ENCODE assay signal across 14 mouse cellular contexts in the genomic region with DNA sequence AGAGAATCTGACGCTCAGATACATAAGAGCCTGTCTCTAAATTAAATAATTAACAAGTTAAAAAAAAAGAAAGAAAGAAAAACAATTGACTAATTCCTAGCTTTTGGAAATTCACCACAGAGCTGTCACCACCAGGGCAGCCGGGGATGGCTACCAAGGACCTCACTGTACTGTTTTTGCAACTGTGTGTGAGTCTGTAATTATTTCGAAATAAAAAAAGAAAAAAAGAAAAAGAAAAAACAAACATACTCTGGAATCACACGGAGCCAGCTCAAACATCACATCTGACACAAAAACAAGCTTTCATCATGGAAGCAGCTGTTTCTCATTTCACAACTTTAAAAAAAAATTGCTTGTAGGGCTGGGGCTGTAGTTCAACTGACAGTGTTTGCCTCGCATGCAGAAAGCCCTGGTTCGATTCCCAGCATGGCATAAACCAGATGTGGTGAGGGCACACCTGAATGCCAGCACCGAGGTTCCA.
DNase-seq lines count a peak whose midpoint lies in the region; ATAC-seq lines count a peak whose summit lies in the region.
"Had no signal": no experiment of that assay in that cellular context is flagged by ENCODE, and none has a peak within 500 bp of the region (broad histone marks: within the 10 kb centered on the region; RNA-seq: fewer than 3 reads in every experiment).

No protein-coding gene starts in this region.

- no peak overlapping the region for H3K4me2 ChIP-seq in heart, embryonic 12.5 days
- H3K4me2 ChIP-seq: embryonic facial prominence, embryonic 13.5 days; midbrain, embryonic 15.5 days; neural tube, embryonic 13.5 days had no signal

- H3K9me3 ChIP-seq in heart, embryonic 12.5 days (replicated peaks), result no peaks in the 10 kb centered on the region
- H3K9me3 ChIP-seq: embryonic facial prominence, embryonic 13.5 days; midbrain, embryonic 15.5 days; neural tube, embryonic 13.5 days had no signal

- no peaks in the 10 kb centered on the region for H3K4me1 ChIP-seq in heart, embryonic 12.5 days (replicated peaks)
- H3K4me1 ChIP-seq: midbrain, embryonic 15.5 days had no signal

- WGBS in heart, embryonic 12.5 days, result 64% methylated on average over 7 of the region's 7 CpGs

- H3K4me3 ChIP-seq in heart, embryonic 12.5 days, result no peak overlapping the region
- H3K4me3 ChIP-seq: embryonic facial prominence, embryonic 13.5 days; midbrain, embryonic 15.5 days; neural tube, embryonic 13.5 days had no signal

- 0 out of 2 replicates have a peak, but pooled peaks cover 3% of the 10 kb centered on the region for H3K27me3 ChIP-seq in heart, embryonic 12.5 days (replicated peaks)
- H3K27me3 ChIP-seq: embryonic facial prominence, embryonic 13.5 days; midbrain, embryonic 15.5 days; neural tube, embryonic 13.5 days had no signal

- H3K36me3 ChIP-seq in heart, embryonic 12.5 days, result no peaks in the 10 kb centered on the region
- H3K36me3 ChIP-seq: embryonic facial prominence, embryonic 13.5 days; midbrain, embryonic 15.5 days; neural tube, embryonic 13.5 days had no signal

- ATAC-seq in heart, embryonic 12.5 days (ENCODE audit: insufficient number of reproducible peaks, low FRiP score), result no peak
- ATAC-seq in megakaryocyte progenitor cell, adult 5-6 weeks (replicated peaks; ENCODE audit: poor library complexity), result no peak
- ATAC-seq: forebrain, embryonic 16.5 days; intestine, embryonic 16.5 days; midbrain, embryonic 15.5 days had no signal

- no peak overlapping the region for H3K9ac ChIP-seq in heart, embryonic 12.5 days
- H3K9ac ChIP-seq: embryonic facial prominence, embryonic 13.5 days; midbrain, embryonic 15.5 days; neural tube, embryonic 13.5 days had no signal

- no peak overlapping the region for H3K27ac ChIP-seq in heart, embryonic 12.5 days (ENCODE audit: poor library complexity, severe bottlenecking)
- H3K27ac ChIP-seq: embryonic facial prominence, embryonic 13.5 days; midbrain, embryonic 15.5 days; neural tube, embryonic 13.5 days had no signal

- peak; percentile 59 to 68 for DNase-seq in heart, adult 18-20 months
- DNase-seq in 3T3-L1 (ENCODE audit: low read depth, low spot score), result peak; percentile 67
- DNase-seq in adrenal gland, postnatal 14 days, result peak; percentile 51
- peak; percentile 40 for DNase-seq in heart, postnatal 4 days
- no peak for DNase-seq in urinary bladder, postnatal 4 days (ENCODE audit: low spot score in 2 of 2)
- DNase-seq in urinary bladder, postnatal 10 days (ENCODE audit: low spot score), result no peak
- DNase-seq: cerebellum, adult 11-12 months had no signal

Comparison
In these comparisons a context has a peak if more than half of its experiments do, and no peak if none do; other contexts are left out.
1. DNase-seq: peak in heart, adult 18-20 months (2 of 2), 3T3-L1 (single experiment), adrenal gland, postnatal 14 days (single experiment) and heart, postnatal 4 days (single experiment); none in urinary bladder, postnatal 4 days (0 of 2) and urinary bladder, postnatal 10 days (single experiment).